Mouse (Mus musculus): ENCODE data around the gene Ssbp4.
"Not testable (repeated sequence)": the region's sequence is repeated elsewhere in the genome, so short reads cannot be mapped to it uniquely, and the experiment has no call there.

Gene Ssbp4

GRCm38 (mm10) chr8:70606780-70607602, 1.7 kb downstream of the Ssbp4 start:
- no peak for DNase-seq (ENCODE audit: low spot score)

- no peak for DNase-seq (ENCODE audit: low spot score)
Measured at GRCm38 (mm10) chr8:70605871-70606779, 2.5 kb downstream of the Ssbp4 start.

DNA sequence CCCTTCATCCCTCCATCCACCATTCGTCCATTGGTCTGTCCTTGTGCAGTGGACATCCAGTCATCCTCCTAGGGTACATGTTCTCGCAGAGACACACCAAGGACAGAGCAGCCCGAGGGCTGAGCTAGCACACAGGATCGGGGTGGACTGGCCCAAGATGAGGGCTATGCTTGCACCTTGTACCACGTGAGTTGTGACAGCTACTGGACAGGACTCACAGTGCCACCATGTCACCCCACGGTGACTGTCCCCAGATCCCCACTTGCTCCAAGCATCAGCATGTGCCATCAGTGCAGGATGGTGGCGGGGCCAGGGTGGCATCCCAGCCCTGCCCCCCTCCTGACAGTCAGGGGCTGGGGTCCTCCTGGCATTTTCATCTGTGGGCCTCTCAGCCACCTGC, 4.1 kb downstream of the Ssbp4 start:
- DNase-seq (ENCODE audit: low spot score) = no peak

DNA sequence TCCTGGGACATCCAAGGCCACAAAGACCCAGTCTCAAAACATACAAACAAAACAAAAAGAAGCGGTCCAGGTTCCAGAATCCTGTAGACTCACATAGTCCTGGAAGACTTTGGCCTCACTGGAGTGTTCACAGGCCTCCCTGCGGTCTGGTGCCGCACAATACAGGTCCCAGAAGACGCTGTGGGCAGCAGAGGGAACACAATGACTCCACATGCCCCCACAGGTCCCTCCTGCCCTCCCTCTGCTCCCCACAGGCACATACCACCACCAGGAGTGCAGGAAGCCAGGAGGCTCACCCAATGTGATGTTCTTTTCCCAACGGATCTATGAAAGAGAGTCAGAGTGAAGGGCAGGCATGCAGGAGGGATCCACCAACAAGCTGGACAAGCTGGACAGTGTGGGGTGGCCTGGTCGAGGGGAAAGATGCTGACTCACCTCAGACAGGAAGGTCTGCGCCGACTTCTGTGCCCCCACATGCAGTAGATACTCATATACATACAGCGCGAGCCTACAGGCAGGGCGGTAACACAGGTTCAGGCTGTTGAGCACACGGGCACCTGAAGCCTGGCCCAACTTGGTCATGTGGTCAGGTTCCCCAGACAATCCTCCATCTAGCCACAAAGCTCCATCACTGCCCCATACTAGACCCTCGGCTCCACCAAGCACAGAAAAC, 6.4 kb downstream of the Ssbp4 start:
- no peak for DNase-seq (ENCODE audit: low spot score)

GRCm38 (mm10) chr8:70601271-70601649, 7.4 kb downstream of the Ssbp4 start:
- peak; percentile 73 for DNase-seq (ENCODE audit: low spot score)

- DNase-seq (ENCODE audit: low spot score) = no peak
Measured at GRCm38 (mm10) chr8:70600473-70601270, 8.0 kb downstream of the Ssbp4 start.

DNA sequence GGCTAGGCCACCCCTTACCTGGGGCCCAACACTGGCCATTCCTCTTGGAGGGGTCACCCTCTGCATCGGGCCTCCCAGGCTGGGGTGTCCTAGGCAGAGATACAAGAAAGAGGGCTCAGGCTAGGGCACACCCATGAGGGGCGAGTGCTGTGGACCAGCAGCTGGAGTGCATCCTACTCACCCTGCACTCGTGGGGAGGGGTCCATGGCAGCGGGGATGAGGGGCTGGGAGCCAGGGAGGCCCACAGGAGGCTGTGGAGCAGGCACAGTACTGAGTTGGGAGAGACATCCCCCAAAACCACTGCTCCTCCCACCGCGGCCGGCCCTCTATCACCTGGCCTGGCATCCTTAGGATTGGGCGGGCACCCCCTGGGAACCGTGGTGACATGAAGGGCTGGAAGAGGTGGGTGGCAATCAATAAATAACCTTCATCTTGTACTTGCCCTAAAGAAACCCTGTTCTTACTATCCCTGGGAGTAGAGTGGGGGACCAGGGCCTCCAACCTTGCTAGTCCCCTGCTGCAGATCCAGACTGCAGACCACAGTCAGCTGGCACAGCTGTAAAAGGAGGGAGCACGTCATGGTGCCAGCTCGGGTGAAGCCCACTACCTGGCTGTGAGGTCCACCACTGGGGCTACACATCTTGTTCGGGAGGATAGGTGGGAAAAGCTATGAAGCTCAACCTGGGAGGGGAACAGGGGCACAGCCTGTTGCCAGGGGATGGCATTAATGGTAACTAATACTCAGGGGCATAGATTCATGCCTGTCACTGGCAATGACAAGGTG, 9.0 kb downstream of the Ssbp4 start:
- DNase-seq (ENCODE audit: low spot score) = no peak

DNA sequence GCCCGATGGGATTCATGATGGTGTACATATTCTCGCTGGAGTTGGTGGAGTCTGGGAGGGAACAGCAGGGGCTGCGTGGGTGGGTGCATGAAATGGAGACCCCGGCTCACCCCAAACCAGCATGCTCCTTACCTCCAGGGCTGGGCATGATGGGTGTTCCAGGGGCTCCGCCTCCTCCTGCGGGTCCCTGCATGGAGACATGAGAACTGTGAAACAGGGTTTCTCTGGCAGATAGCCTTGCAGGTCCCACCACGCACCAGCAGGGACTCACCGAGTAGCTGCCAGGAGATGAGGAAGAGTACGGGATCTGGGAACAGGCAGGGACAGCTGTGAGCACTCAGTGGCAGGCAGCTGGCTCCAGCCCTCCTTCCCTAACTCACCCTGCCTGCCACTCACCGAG, 9.9 kb downstream of the Ssbp4 start:
- DNase-seq (ENCODE audit: low spot score) = no peak

GRCm38 (mm10) chr8:70598283-70598682, 10.4 kb downstream of the Ssbp4 start:
- DNase-seq (ENCODE audit: low spot score) = peak; percentile 87

DNA sequence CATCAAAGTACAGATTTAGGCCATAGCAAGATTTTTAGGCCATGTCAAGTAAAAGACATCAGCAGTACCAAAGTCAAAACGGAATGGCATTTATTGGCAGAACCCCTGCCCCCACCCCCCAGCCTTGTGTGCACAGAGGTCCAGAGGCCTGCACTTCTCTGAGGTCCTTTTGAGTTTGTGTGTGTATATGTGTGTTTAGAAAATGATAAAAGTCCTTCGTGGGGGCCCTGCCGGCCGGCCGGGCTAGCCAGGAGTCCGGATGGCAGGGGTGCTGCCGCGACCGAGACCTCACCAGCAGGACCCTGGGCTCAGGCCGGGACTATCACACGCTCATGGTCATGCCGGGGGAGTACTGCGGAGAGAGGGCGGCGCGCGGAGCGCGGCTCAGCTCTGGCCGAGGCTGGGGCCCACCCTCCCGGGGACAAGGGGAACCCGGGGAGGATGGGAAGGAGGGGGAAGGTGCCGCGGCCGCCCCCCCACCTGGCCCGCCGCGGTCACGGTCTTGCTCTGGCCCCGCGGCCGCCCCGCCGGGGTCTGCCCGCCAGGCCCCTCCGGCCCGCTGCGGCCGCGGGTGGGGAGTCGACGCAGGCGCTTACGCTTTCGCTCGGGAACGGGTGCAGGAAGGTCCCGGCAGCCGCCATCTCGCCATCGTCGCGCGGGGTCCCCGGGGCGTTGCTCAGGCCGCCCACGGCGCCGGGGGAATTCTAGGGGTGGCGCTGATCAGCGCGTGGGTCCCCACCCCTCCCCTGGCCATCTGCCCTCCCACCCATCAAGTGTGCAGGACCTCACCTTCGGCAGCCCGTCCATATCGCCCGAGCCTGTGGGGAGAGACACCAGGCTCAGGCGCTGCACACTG, 11.0 kb downstream of the Ssbp4 start:
- DNase-seq (ENCODE audit: low spot score) = no peak

GRCm38 (mm10) chr8:70596775-70597416, 11.8 kb downstream of the Ssbp4 start:
- no peak for DNase-seq (ENCODE audit: low spot score)

DNA sequence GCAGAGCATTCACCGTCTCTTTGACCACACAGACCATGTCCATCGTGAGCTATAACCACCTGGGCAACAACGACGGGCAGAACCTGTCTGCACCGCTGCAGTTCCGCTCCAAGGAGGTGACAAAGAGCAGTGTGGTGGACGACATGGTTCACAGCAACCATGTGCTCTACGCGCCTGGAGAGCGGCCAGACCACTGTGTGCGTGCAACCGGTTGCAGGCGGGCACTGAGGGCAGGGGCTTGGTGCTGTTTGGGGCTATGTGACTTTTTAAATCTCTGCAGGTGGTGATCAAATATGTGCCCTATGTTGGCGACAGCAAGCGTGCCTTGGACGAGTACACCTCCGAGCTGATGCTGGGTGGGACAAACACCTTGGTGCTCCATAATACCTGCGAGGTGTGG, 12.5 kb downstream of the Ssbp4 start:
- DNase-seq (ENCODE audit: low spot score) = no peak

DNA sequence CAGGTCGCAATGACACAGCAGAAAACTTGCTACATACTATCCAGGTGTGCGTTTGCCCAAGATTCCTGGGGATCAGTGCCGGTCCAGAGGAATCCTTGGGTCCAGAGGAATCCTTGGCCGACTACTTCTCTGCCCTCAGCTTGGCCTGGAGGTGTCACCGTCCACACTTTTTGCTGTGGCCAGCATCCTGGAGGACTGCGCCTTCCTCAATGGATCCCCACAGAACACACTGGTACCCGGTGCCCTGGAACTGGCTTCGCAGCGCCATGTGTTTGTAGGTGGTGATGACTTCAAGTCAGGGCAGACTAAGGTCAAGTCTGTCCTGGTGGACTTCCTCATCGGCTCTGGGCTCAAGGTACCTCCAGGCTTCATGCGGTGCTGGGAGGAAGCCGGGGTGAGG, 12.9 kb downstream of the Ssbp4 start:
- DNase-seq (ENCODE audit: low spot score) = no peak

DNA sequence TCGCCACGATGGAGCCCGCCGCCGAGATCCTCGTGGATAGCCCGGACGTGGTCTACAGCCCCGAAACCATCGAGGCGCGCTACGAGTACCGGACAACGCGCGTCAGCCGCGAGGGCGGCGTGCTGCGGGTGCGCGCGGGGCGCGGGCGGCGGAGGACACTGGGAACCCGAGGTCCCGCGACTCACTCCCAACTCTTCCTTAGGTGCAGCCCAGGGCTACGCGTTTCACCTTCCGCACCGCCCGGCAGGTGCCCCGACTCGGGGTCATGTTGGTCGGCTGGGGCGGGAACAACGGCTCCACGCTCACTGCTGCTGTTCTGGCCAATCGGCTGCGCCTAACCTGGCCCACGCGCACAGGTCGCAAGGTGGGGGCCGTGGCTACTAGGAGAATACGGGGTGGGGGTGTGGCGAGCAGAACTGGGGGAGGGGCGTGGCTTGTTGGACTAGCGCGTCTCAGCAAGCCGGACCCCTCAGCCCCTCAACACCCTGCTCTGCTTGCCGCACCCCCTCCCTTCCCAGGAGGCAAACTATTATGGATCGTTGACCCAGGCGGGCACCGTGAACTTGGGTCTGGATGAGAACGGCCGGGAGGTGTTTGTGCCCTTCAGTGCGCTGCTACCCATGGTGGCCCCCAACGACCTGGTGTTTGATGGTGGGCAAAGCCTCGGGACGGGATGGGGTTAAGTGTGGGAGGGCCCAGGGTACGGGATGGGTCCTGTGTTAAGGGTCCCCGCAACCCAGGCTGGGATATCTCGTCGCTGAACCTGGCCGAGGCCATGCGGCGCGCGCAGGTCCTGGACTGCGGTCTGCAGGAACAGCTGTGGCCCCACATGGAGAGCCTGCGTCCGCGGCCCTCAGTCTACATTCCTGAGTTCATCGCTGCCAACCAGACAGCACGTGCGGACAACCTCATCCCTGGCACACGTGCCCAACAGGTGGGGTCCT, 13.8 kb downstream of the Ssbp4 start:
- DNase-seq (ENCODE audit: low spot score) = no peak

DNA sequence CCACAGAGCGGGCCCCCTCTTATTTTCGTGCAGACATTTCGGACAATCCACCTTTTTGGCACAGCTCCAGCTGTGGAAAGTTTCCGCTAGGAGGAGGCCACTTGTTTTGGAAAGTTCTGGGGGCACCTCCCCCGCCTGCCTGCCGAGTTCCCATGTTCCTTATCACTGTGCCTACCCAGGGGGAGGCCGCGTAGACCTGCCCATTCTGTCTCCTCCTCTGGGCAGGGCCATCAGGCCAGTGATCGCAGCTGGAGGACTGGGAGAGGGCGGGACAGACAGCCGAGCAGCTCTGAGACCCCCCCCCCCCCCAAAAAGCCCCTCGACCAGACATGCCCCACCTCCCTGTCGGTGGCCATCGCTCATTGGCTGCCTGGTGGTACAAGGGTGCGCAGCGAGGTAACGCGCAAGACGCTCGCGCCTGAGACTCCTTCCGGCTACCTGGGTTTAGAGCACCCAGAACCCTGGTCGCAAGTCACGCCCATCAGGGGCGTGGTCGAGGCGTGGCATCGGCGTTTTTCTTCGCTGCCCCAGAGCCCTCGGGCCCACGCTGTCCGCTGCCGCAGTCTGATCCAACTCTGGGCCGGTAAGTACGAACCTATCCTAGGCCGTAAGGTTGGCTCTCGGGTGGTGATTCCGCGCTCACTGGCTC, 14.6 kb downstream of the Ssbp4 start, which contains the start of gene Isyna1:
Gene Isyna1 (plus strand): TSS at position 413 of the 649 bp plus-strand sequence.
- peak; percentile 91 for DNase-seq (ENCODE audit: low spot score)

DNA sequence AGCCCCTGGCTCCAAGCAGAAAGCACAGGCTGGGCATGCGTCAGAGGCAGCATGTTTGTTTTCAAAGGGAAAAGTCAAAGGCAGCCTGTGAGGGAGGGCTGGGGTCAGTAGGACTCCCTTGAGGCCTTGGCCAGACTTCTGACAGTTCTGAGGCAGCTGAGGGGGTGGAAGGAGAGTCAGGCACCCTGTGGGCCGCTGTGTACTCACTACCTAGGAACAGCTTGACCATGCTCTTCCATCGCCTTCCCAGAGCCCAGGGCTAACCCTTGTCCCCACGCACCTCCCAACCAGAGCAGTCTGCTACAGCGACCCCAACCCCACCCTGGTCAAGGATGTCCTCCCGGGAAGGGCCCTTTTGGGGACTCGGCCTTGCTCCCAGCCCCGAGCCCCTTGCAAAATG, 15.5 kb downstream of the Ssbp4 start:
- DNase-seq (ENCODE audit: low spot score) = no peak

DNA sequence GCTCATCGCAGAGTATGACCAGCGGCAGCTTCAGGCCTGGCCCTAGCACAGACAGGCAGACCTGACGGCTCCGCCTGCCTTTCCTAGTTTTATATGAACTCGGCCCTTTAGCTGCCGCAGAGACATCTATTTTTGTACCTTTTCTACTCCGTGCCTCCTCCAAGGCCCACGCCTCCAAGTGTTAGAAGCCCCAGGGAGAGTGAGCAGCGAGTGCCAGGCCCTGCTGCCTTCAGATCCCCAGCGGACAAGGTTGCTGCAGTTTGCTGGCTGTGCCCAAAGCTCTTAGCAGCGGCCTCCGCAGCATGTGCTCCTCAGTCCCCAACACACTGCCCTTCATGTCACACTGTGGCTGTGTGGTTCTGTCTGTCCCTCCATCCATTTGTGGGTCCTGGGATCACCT, 17.1 kb downstream of the Ssbp4 start:
- no peak for DNase-seq (ENCODE audit: low spot score)

- not testable (repeated sequence) for DNase-seq (ENCODE audit: low spot score)
Measured at GRCm38 (mm10) chr8:70587955-70588354, 20.7 kb downstream of the Ssbp4 start.

All from urinary bladder, postnatal 14 days (tissue).